Mouse (Mus musculus) lung, adult 2 months (tissue): ENCODE measurements at regions not wholly inside any gene's neighbourhood (a gene's known extent, or its start where the extent isn't known, plus 50 kb on each side); places are given as distances from the start of the nearest gene placed in this dataset.

Source experiments
- CTCF ChIP-seq: fragments of 200-500 bp; IDR thresholded peaks from 2 replicates; pipeline ENCODE4 v1.5.1; 2011; ENCODE audit warnings: mild to moderate bottlenecking, low read length, control low read depth; ENCODE audit not compliant: insufficient read depth
- POLR2A ChIP-seq: fragments of 200-500 bp; IDR thresholded peaks from 2 replicates; pipeline ENCODE4 v1.6.1; 2011; ENCODE audit warnings: low read depth, mild to moderate bottlenecking, control low read depth, low read length, borderline replicate concordance; ENCODE audit errors: extremely low read depth

- no peak for TF ChIP-seq CTCF
- TF ChIP-seq POLR2A = no peak
Observed at GRCm38 (mm10) chr2:115339034-115339433, 242.5 kb upstream of the BC052040 start.
